Mouse (Mus musculus): ENCODE results near the gene Pradc1. TPM values are rescaled to one million over a fixed set of nuclear protein-coding genes. Genes with fewer than 3 reads are reported as not detected.

The Pradc1 gene
- polyA plus RNA-seq (2012), result 3.6 and 4.2 TPM in 2 replicates

- H3K4me3 ChIP-seq (replicated peaks), result peak within 1 kb of the TSS; percentile 96
- TF ChIP-seq TAL1 (IDR thresholded peaks at IDR 0.05; ENCODE audit: low read length), result no peak
- TF ChIP-seq GATA1 (IDR thresholded peaks at IDR 0.05; ENCODE audit: low read length), result no peak
- H3K36me3 ChIP-seq (ENCODE audit: control insufficient read depth), result peaks cover 53% of the 10 kb centered on the region
- H3K27me3 ChIP-seq (ENCODE audit: control insufficient read depth), result no peaks in the 10 kb centered on the region
- H3K4me1 ChIP-seq (ENCODE audit: control insufficient read depth), result peaks cover 56% of the 10 kb centered on the region
- H3K9me3 ChIP-seq (ENCODE audit: control insufficient read depth, low read length), result no peaks in the 10 kb centered on the region
Measured at GRCm38 (mm10) chr6:85451664-85452410, at the start of gene Pradc1. Pradc1 (minus strand) TSS chr6:85451970.

GRCm38 (mm10) chr6:85500416-85500815, 48.6 kb upstream of the Pradc1 start:
- Histone ChIP-seq H3K4me3 (replicated peaks) (no peak overlapping the region), H3K9me3 (ENCODE audit: control insufficient read depth, low read length) (no peaks in the 10 kb centered on the region), H3K36me3 (ENCODE audit: control insufficient read depth) (no peaks in the 10 kb centered on the region), H3K27me3 (ENCODE audit: control insufficient read depth) (peaks cover 39% of the 10 kb centered on the region), H3K4me1 (ENCODE audit: control insufficient read depth) (peaks cover 3% of the 10 kb centered on the region; the same call in 1 of the 2 replicates)
- TF ChIP-seq TAL1 (IDR thresholded peaks at IDR 0.05; ENCODE audit: low read length), result no peak

GRCm38 (mm10) chr6:85498147-85498546, 46.4 kb upstream of the Pradc1 start:
- Histone ChIP-seq H3K36me3 (ENCODE audit: control insufficient read depth) (no peaks in the 10 kb centered on the region), H3K9me3 (ENCODE audit: control insufficient read depth, low read length) (no peaks in the 10 kb centered on the region), H3K4me3 (replicated peaks) (no peak overlapping the region), H3K27me3 (ENCODE audit: control insufficient read depth) (peaks cover 25% of the 10 kb centered on the region), H3K4me1 (ENCODE audit: control insufficient read depth) (peaks cover 3% of the 10 kb centered on the region; the same call in 1 of the 2 replicates)
- TF ChIP-seq GATA1 (IDR thresholded peaks at IDR 0.05; ENCODE audit: low read length), result no peak
- TF ChIP-seq TAL1 (IDR thresholded peaks at IDR 0.05; ENCODE audit: low read length), result no peak

GRCm38 (mm10) chr6:85496976-85497375, 45.2 kb upstream of the Pradc1 start:
- no peaks in the 10 kb centered on the region for H3K36me3 ChIP-seq (ENCODE audit: control insufficient read depth)
- H3K27me3 ChIP-seq (ENCODE audit: control insufficient read depth), result peaks cover 13% of the 10 kb centered on the region
- H3K4me1 ChIP-seq (ENCODE audit: control insufficient read depth), result no peaks in the 10 kb centered on the region
- H3K4me3 ChIP-seq (replicated peaks), result no peak overlapping the region
- H3K9me3 ChIP-seq (ENCODE audit: control insufficient read depth, low read length), result no peaks in the 10 kb centered on the region
- TF ChIP-seq GATA1 (IDR thresholded peaks at IDR 0.05; ENCODE audit: low read length), result no peak
- no peak for TF ChIP-seq TAL1 (IDR thresholded peaks at IDR 0.05; ENCODE audit: low read length)

- no peaks in the 10 kb centered on the region for H3K9me3 ChIP-seq (ENCODE audit: control insufficient read depth, low read length)
- no peak for TF ChIP-seq TAL1 (IDR thresholded peaks at IDR 0.05; ENCODE audit: low read length)
- no peak for TF ChIP-seq GATA1 (IDR thresholded peaks at IDR 0.05; ENCODE audit: low read length)
- H3K4me1 ChIP-seq (ENCODE audit: control insufficient read depth), result no peaks in the 10 kb centered on the region
- peaks cover 4% of the 10 kb centered on the region for H3K27me3 ChIP-seq (ENCODE audit: control insufficient read depth)
- no peaks in the 10 kb centered on the region for H3K36me3 ChIP-seq (ENCODE audit: control insufficient read depth)
- no peak overlapping the region for H3K4me3 ChIP-seq (replicated peaks)
Measured at GRCm38 (mm10) chr6:85491606-85492005, 39.8 kb upstream of the Pradc1 start.

GRCm38 (mm10) chr6:85490252-85490651, 38.5 kb upstream of the Pradc1 start:
- Histone ChIP-seq H3K4me1 (ENCODE audit: control insufficient read depth) (no peaks in the 10 kb centered on the region), H3K36me3 (ENCODE audit: control insufficient read depth) (no peaks in the 10 kb centered on the region), H3K27me3 (ENCODE audit: control insufficient read depth) (peaks cover 18% of the 10 kb centered on the region), H3K9me3 (ENCODE audit: control insufficient read depth, low read length) (no peaks in the 10 kb centered on the region), H3K4me3 (replicated peaks) (no peak overlapping the region)
- TF ChIP-seq TAL1 (IDR thresholded peaks at IDR 0.05; ENCODE audit: low read length) (no peak), GATA1 (IDR thresholded peaks at IDR 0.05; ENCODE audit: low read length) (no peak)

- Histone ChIP-seq H3K4me3 (replicated peaks) (no peak overlapping the region), H3K9me3 (ENCODE audit: control insufficient read depth, low read length) (no peaks in the 10 kb centered on the region), H3K36me3 (ENCODE audit: control insufficient read depth) (no peaks in the 10 kb centered on the region), H3K27me3 (ENCODE audit: control insufficient read depth) (peaks cover 23% of the 10 kb centered on the region), H3K4me1 (ENCODE audit: control insufficient read depth) (no peaks in the 10 kb centered on the region)
- TF ChIP-seq GATA1 (IDR thresholded peaks at IDR 0.05; ENCODE audit: low read length), result no peak
- TF ChIP-seq TAL1 (IDR thresholded peaks at IDR 0.05; ENCODE audit: low read length), result no peak
Measured at GRCm38 (mm10) chr6:85489717-85490116, 37.9 kb upstream of the Pradc1 start.

GRCm38 (mm10) chr6:85488510-85488909, 36.7 kb upstream of the Pradc1 start:
- no peaks in the 10 kb centered on the region for H3K4me1 ChIP-seq (ENCODE audit: control insufficient read depth)
- no peaks in the 10 kb centered on the region; the same call in 1 of the 2 replicates for H3K9me3 ChIP-seq (ENCODE audit: control insufficient read depth, low read length)
- H3K4me3 ChIP-seq (replicated peaks), result no peak overlapping the region
- H3K36me3 ChIP-seq (ENCODE audit: control insufficient read depth), result no peaks in the 10 kb centered on the region
- TF ChIP-seq GATA1 (IDR thresholded peaks at IDR 0.05; ENCODE audit: low read length) (no peak), TAL1 (IDR thresholded peaks at IDR 0.05; ENCODE audit: low read length) (no peak)
- peaks cover 35% of the 10 kb centered on the region for H3K27me3 ChIP-seq (ENCODE audit: control insufficient read depth)

GRCm38 (mm10) chr6:85485738-85486137, 34.0 kb upstream of the Pradc1 start:
- Histone ChIP-seq H3K4me3 (replicated peaks) (no peak overlapping the region), H3K9me3 (ENCODE audit: control insufficient read depth, low read length) (peaks cover 2% of the 10 kb centered on the region; the same call in 1 of the 2 replicates), H3K27me3 (ENCODE audit: control insufficient read depth) (peaks cover 49% of the 10 kb centered on the region), H3K4me1 (ENCODE audit: control insufficient read depth) (no peaks in the 10 kb centered on the region), H3K36me3 (ENCODE audit: control insufficient read depth) (no peaks in the 10 kb centered on the region)
- TF ChIP-seq GATA1 (IDR thresholded peaks at IDR 0.05; ENCODE audit: low read length) (no peak), TAL1 (IDR thresholded peaks at IDR 0.05; ENCODE audit: low read length) (no peak)
